Mouse (Mus musculus) embryonic stem cell, embryonic (primary cell): ENCODE data around the gene Klf16.

Source experiments
- CTCF ChIA-PET, 4 experiments: fragments of 300-600 bp in 2 of 4; fragments of 350-600 bp in 2 of 4; sonication (Branson Sonifier 250); formaldehyde crosslinking; loops; one replicate each; lab custom pipeline; 2022; ENCODE audit warnings: inconsistent platforms in 2 of 4; lab: Charles Lee
- POLR2A ChIA-PET, 4 experiments: fragments of 300-600 bp in 2 of 4; fragments of 350-600 bp in 2 of 4; sonication (Branson Sonifier 250); formaldehyde crosslinking; loops; one replicate each; lab custom pipeline; 2022; ENCODE audit warnings: antibody characterized with exemption in 4 of 4, inconsistent platforms in 1 of 4; lab: Charles Lee

The Klf16 gene

DNA sequence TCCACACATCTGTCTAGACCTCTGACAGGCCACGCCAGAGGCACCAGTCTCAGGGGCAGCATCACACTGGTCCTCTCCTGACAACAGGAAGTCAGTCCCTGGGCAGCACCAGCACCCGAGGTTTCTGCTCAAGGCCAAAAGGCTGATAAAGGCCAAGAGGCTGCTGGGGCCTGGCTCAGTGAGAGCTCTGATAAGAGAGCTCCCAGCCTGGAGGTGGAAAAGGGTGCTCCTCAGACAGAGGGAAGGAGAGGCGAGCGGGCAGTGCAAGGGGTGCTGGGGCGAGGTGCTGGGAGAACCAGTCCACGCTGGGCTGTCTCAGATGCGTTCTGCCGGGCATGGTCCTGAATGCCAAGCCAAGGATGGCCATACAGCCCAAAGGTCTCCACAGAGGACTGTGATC lies 23.5 kb downstream of the Klf16 start:
- ChIA-PET POLR2A (interaction anchor here in 2 of 4 experiments (0.7 to 4.9 kb wide), 6 partner anchors 8 to 123 kb away, joined by 3 to 23 read pairs (median 3); partner anchors contain the start of genes Csnk1g2 (in 1 of the 2) and Rexo1 (in 1 of the 2)), CTCF (interaction anchor here in 2 of 4 experiments (1.0 to 1.6 kb wide), 5 partner anchors 8 to 177 kb away, joined by 3 to 4 read pairs (median 3); partner anchors contain the start of gene Atp8b3 (in 2 of the 2))

DNA sequence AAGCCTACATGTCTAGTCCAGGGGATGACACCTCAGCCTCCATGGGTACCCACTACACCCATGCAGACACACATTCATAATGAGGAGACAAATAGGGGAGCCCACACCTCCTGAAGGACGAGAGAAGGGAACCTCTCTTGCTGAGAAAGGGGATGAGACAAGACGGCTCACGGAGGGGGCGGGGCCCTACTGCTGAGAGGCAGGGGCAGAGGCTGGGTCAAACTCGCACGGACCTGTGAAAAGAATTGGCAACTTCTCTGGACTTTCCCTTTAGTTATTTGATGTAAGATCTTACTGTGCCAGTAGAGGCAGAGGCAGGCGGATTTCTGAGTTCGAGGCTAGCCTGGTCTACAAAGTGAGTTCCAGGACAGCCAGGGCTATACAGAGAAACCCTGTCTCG lies 24.8 kb downstream of the Klf16 start:
- ChIA-PET POLR2A (interaction anchor here in 3 of 4 experiments (0.7 to 4.9 kb wide), 11 partner anchors 9 to 124 kb away, joined by 3 to 23 read pairs (median 7); partner anchors contain the start of genes Atp8b3 (in 2 of the 3) and Rexo1 (in 2 of the 3)), CTCF (interaction anchor here (0.6 to 2.0 kb wide), 9 partner anchors 9 to 109 kb away, joined by 3 to 15 read pairs (median 4); partner anchors contain the start of genes Atp8b3 (in 2 of the 4) and Rexo1 (in 1 of the 4))

DNA sequence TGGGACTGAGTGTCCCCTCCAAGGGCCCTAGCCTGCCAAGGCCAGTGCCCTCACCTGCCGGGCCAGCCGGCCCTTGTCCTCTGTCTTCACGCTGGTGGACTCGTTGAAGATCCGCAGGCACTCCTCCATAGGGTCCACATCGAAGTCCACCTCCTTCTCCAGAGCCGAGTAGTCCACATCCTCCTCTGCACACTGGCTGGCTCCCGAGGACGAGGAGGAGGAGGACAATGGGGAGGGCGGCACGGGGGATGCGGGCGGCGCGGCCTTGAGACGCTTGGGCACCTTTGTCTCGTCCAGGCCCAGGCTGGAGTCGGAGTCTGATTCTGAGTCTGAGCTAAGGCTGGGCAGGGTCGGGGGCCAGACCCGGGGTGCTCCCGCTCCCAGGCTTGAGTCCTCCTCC lies 27.8 kb downstream of the Klf16 start:
- ChIA-PET CTCF (interaction anchor here in 2 of 4 experiments (1.0 to 2.7 kb wide), 4 partner anchors 10 to 107 kb away, joined by 3 to 17 read pairs (median 4); partner anchors contain the start of genes Atp8b3 (in 1 of the 2) and Rexo1 (in 1 of the 2)), POLR2A (interaction anchor here in 2 of 4 experiments (0.6 to 3.1 kb wide), 7 partner anchors 11 to 127 kb away, joined by 3 to 13 read pairs (median 4); partner anchors contain the start of genes Atp8b3 (in 1 of the 2) and Rexo1 (in 1 of the 2))

DNA sequence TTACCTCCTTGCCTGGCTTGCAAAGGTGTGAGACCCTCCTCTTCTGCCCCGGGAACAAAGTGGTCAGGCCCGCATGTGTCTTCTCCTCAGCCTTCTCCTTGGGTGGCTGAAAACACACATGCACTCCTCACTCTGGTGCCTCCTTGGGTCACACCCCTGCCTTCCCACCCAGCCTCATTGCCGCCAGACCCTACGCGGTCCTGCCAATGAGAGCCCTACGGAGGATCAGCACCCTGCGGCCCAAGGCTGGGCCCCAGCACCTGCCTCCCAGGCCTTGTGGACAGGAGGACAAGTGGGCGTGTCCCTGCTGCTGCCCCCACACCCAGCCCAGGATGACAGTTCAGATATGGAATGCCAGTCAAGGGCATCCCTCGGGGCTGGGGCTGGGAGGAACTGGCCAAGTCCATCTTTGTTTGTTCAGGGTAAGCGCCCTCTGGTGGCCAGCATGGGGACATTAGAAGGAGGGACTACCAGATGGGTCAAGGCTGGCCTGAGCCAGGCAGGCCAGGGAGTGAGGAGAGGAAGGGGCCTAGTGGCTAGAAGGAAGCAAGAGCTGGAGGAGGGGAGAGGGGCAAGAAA lies 28.6 kb downstream of the Klf16 start:
- ChIA-PET CTCF (interaction anchor here (0.9 to 2.8 kb wide), 8 partner anchors 8 to 21 kb away, joined by 3 to 17 read pairs (median 6); partner anchors contain the start of genes Atp8b3 (in 3 of the 4) and Rexo1 (in 1 of the 4)), POLR2A (interaction anchor here in 3 of 4 experiments (0.6 to 3.1 kb wide), 9 partner anchors 9 to 113 kb away, joined by 3 to 13 read pairs (median 5); partner anchors contain the start of genes Atp8b3 (in 2 of the 3) and Rexo1 (in 1 of the 3))

DNA sequence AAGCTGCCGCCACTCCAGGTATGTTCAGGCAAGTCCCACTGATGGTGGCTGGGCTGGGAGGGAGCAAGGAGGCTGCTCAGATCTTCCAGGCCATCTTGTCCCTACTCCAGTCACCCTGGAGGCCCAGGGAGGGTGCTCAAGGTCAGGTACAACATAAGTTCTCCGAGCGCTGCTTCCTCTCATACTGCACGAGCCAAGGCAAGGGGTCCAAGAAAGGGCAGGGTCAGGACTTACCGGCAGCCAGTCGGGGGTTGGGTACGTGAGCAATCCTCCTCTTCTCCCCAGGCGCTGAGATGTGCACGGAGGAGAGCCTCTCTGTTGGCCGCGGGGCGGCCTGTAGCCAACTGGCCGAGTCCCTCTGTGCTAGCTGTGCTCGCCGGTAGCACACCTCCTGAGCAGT lies 29.6 kb downstream of the Klf16 start:
- CTCF ChIA-PET: interaction anchor here (0.6 to 2.8 kb wide), 19 partner anchors 8 to 173 kb away, joined by 3 to 17 read pairs (median 3); partner anchors contain the start of genes Atp8b3 (in 4 of the 4) and Rexo1 (in 1 of the 4)
- POLR2A ChIA-PET: interaction anchor here in 2 of 4 experiments (0.8 to 3.1 kb wide), 7 partner anchors 9 to 252 kb away, joined by 3 to 13 read pairs (median 5); partner anchors contain the start of genes Apc2 (in 1 of the 2), Atp8b3 (in 1 of the 2) and Rexo1 (in 1 of the 2)

DNA sequence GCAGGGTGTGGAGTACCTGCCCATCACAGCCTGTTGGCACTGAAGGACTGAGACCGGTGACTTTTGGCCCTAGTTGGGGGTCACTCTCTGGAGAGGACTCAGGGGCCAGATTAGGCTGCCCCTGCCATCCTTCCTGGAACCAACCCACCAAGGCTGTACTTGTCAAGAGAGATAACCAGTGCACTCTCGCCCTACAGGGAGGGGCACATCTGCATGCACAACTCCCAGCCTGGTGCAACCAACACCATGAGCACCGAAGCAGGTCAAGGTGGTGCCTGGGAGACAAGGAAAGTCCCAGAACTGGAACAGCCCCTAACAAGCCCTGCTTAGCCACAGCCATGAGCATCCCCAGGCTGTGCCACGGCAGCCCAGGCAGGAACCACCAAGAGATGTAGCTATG lies 30.2 kb downstream of the Klf16 start:
- POLR2A ChIA-PET: interaction anchor here in 2 of 4 experiments (0.9 to 4.2 kb wide), 6 partner anchors 10 to 110 kb away, joined by 3 to 19 read pairs (median 6); partner anchors contain the start of gene Rexo1 (in 1 of the 2)
- CTCF ChIA-PET: interaction anchor here (0.6 to 2.8 kb wide), 14 partner anchors 8 to 132 kb away, joined by 3 to 8 read pairs (median 4); partner anchors contain the start of genes Atp8b3 (in 4 of the 4) and Rexo1 (in 1 of the 4)

DNA sequence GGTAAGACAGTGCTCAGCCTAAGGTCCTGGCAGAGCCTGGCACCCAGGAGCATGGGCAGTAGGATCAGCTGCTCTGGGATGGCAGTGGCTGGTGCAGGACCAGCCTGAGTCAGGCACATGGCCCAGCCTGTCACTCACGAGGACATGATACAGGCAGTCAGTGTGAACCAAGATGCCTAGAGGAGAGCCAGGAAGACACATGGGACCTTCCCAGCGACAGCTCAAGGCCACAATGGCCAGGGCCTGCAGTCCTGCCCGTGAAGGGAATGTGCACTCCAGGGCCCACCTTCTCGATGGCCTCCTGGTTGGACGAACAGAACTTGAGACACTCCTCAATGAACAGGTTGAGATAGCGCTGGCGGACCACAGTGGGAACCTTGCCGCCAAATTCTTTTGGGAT lies 31.5 kb downstream of the Klf16 start:
- ChIA-PET CTCF (interaction anchor here in 3 of 4 experiments (1.0 to 2.8 kb wide), 7 partner anchors 9 to 66 kb away, joined by 3 to 8 read pairs (median 5); partner anchors contain the start of gene Rexo1 (in 1 of the 3)), POLR2A (interaction anchor here in 3 of 4 experiments (0.7 to 4.2 kb wide), 10 partner anchors 10 to 133 kb away, joined by 3 to 19 read pairs (median 3); partner anchors contain the start of genes Mknk2 (in 1 of the 3) and Rexo1 (in 1 of the 3))

DNA sequence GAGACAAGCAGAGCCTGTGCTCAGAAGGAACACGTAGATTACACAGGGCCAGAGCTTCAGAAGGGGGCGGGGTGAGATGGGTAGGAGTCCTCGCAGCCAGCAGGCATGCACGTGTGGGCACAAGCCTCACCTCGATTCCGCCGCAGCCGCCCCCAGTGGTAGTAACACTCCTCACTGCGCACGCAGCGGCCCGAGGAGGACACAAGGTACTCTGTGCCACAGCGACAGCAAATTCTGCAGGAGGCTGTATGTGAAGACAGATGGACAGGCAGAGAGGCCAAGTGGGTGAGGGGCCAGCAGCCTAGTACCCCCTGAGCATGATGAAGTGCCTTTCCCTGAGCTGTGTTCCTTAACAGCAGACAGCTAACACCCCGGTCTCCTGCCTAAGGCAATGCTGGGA lies 33.2 kb downstream of the Klf16 start:
- ChIA-PET CTCF (interaction anchor here in 2 of 4 experiments (0.6 to 1.4 kb wide), 3 partner anchors 17 to 117 kb away, joined by 3 read pairs; partner anchors contain the start of gene Rexo1 (in 1 of the 2)), POLR2A (interaction anchor here in 2 of 4 experiments (1.0 to 4.2 kb wide), 4 partner anchors 14 to 134 kb away, joined by 3 to 19 read pairs (median 6); partner anchors contain the start of genes Mknk2 (in 1 of the 2) and Rexo1 (in 1 of the 2))

DNA sequence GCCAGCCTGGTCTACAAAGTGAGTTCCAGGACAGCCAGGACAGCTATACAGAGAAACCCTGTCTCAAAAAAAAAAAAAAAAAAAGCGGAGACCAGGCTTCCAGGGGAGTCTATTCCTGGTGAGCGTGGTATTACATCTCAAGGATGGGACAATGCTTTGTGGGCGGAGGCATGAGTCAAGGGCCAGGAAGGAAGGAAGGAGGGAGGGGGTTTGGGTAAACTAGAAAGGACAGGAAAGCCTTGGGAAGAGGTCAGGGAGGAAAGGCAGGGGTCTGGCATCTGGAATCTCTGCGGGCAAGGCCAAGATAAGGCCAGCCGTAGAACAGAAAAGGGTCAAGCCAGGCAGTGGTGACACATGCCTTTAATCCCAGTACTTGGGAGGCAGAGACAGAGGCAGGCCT lies 37.6 kb downstream of the Klf16 start:
- ChIA-PET POLR2A (interaction anchor here (0.5 to 4.2 kb wide), 73 partner anchors 8 to 781 kb away, joined by 3 to 74 read pairs (median 5); partner anchors contain the start of genes Rexo1 (in 3 of the 4), Csnk1g2 (in 2 of the 4), Mbd3 (in 2 of the 4) and Mum1 (in 2 of the 4)), CTCF (interaction anchor here (0.6 to 3.2 kb wide), 70 partner anchors 8 to 663 kb away, joined by 3 to 30 read pairs (median 5); partner anchors contain the start of genes Rexo1 (in 3 of the 4), Abhd17a (in 2 of the 4), Csnk1g2 (in 2 of the 4) and Adamtsl5 (in 1 of the 4))

DNA sequence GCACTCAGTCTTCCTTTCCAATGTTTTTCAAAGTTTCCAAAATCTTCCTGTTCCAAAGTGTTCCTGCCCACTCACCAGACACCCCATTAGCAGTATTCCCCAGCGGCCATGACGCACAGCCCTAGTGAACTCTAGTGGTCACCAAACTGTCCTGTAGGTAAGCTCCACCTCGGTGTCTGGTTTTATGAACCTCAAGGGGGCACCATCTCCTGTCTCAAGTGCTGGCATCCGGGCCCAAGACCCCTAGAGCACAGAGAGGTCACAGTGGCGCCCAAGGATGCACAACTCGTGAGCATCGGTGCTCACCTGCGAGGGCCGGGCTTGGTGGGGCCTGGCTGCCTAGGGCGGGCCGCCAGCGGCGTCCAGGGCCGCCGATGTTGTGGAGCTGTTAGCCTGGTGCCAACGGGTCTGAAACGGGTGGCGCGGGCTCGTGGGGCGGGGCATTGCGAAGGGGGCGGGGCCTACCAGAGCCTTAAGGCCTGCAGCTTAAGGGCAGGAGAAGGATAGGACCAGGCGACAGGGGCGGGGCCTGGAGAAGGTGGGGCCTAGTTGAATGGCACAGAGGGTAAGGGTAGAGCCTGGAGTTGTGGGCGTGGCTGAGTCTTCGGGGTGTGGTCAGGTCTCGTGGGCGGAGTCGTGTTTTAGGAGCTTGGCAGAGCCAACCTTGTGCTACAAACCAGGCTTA lies 38.3 kb downstream of the Klf16 start, which contains the start of gene Atp8b3:
Atp8b3 (minus strand) TSS at position 415 of the 685 bp plus-strand sequence.
- POLR2A ChIA-PET: interaction anchor here (0.5 to 4.2 kb wide), 79 partner anchors 9 to 782 kb away, joined by 3 to 74 read pairs (median 4); partner anchors contain the start of genes Mbd3 (in 3 of the 4), Rexo1 (in 3 of the 4), Csnk1g2 (in 2 of the 4) and Mum1 (in 2 of the 4)
- CTCF ChIA-PET: interaction anchor here (0.5 to 3.2 kb wide), 85 partner anchors 8 to 664 kb away, joined by 3 to 30 read pairs (median 4); partner anchors contain the start of genes Rexo1 (in 4 of the 4), Abhd17a (in 2 of the 4), Csnk1g2 (in 2 of the 4) and Adamtsl5 (in 1 of the 4)

DNA sequence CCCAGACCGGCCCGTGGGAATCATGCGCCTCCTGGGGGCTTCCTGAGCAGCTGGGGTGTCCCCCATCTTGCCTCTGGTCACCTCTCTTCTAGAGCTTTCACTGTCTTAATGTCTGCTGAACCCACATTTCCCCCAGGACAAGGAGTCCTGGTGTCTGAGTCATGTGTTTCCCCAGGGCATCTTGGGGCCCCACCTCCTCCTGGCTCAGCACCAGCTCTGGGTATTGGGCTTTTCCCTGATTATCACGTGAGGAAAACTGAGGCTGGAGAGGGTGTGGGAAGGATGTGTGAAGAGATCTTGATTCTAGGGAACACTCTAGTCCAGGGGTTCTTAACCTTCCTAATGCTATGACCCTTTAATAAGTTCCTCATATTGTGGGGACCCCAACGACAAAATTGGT lies 38.9 kb downstream of the Klf16 start:
- ChIA-PET CTCF (interaction anchor here in 3 of 4 experiments (0.6 to 3.2 kb wide), 42 partner anchors 8 to 338 kb away, joined by 3 to 30 read pairs (median 6); partner anchors contain the start of genes Rexo1 (in 3 of the 3), Abhd17a (in 1 of the 3), Csnk1g2 (in 1 of the 3) and Mbd3 (in 1 of the 3)), POLR2A (interaction anchor here (0.7 to 4.2 kb wide), 40 partner anchors 10 to 1511 kb away, joined by 3 to 74 read pairs (median 6); partner anchors contain the start of genes Rexo1 (in 3 of the 4), Csnk1g2 (in 2 of the 4), Mbd3 (in 2 of the 4) and Abhd17a (in 1 of the 4))

DNA sequence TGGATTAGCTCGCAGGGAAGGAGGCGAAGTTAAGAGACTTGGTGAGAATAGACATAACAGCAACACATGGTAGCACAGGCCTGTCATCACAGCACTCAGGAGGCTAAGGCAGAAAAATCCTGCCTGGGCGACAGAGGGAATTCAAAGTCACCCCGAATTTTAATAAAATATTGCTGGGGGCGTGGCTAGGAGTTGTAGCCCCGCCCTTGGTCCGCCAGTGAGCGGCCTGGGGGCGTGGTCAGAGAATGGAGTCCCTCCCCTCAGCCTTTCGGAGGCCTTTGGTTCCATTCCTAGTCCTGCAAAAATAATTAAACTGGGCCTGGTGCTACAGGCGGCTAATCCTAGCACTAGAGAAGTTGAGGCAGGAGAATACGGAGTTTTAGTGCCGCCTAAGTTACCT lies 41.4 kb downstream of the Klf16 start:
- POLR2A ChIA-PET: interaction anchor here in 1 of 4 experiments (0.9 to 1.3 kb wide), 2 partner anchors 10 to 25 kb away, joined by 4 read pairs; no protein-coding TSS in a partner anchor
- CTCF ChIA-PET: interaction anchor here in 2 of 4 experiments (0.5 to 1.1 kb wide), 2 partner anchors 17 to 26 kb away, joined by 3 to 6 read pairs; no protein-coding TSS in a partner anchor

DNA sequence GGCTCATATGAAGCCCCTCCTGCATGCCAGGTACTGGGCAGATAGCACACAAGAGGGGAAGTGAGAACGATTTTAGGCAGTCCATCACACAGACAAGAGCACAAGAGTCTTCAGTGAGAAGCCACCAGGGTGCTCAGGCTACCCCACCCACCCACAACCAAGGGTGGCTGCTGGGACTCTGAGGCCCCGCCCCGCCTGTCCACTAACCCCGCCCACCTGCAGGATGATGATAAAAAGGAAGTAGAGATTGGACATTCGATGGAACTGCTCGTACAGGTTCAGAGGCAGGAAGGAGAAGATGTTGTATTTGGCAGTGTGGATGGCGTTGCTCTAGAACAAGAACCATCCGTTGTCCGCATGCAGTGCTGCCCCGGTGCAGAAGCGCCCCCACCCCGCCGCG lies 42.0 kb downstream of the Klf16 start:
- CTCF ChIA-PET: interaction anchor here in 1 of 4 experiments (1.1 kb wide), 1 partner anchor 25 kb away, joined by 6 read pairs; no protein-coding TSS in a partner anchor
- POLR2A ChIA-PET: interaction anchor here in 2 of 4 experiments (0.9 to 3.4 kb wide), 3 partner anchors 11 to 141 kb away, joined by 4 to 11 read pairs (median 4); no protein-coding TSS in a partner anchor

DNA sequence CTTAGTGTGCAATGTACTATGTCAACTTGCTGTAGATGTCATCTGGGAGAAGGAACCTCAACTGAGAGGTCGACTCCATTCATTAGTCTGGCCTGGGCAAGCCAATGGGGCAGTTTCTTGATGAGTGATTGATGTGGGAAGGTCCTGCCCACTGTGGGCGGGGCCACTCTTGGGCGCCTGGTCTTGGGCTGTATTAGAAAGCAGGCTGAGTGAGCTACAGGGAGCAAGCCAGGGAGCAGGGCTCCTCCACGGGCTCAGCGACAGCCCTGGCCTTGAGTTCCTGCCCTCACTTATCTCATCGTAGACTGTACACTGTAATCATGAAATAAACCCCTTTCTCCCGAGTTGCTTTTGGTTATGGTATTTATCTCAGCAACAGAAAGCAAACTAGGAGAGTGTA lies 43.4 kb downstream of the Klf16 start:
- ChIA-PET POLR2A (interaction anchor here (0.6 to 3.4 kb wide), 12 partner anchors 11 to 701 kb away, joined by 3 to 11 read pairs (median 3); partner anchors contain the start of genes Klf16 (in 1 of the 4), Mbd3 (in 1 of the 4) and Rexo1 (in 1 of the 4)), CTCF (interaction anchor here (0.6 to 2.2 kb wide), 12 partner anchors 10 to 183 kb away, joined by 3 to 14 read pairs (median 4); partner anchors contain the start of gene Rexo1 (in 1 of the 4))

DNA sequence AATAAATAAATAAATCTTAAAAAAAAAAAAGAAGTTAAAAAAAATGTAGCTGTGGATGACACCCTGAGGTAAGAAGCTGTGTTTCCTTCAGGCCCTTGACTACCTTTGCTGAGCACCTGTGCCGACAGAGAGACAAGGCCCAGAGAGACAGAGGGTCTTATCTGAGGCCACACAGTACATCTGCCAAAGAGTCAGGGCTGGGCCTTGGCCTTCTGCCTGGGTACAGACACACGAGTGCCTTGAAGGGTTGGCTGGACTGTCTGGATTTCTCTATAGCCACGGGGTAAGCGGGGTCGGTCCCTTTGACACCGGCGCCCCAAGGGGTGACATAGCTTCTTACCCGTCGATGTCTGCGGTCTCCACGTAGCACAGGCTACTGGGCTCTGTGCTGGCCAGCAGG lies 44.3 kb downstream of the Klf16 start:
- ChIA-PET POLR2A (interaction anchor here in 3 of 4 experiments (0.6 to 3.4 kb wide), 13 partner anchors 12 to 365 kb away, joined by 3 to 11 read pairs (median 3); partner anchors contain the start of genes Csnk1g2 (in 1 of the 3), Klf16 (in 1 of the 3), Mbd3 (in 1 of the 3) and Rexo1 (in 1 of the 3)), CTCF (interaction anchor here (0.5 to 2.2 kb wide), 9 partner anchors 9 to 182 kb away, joined by 3 to 14 read pairs (median 4); no protein-coding TSS in a partner anchor)
